Mouse (Mus musculus): Measurements from ENCODE around the gene Eps8. TPM values are rescaled to one million over a fixed set of nuclear protein-coding genes. Genes with fewer than 3 reads are reported as not detected.

Gene Eps8
- polyA plus RNA-seq, 1 experiment = 66.0 TPM

DNA sequence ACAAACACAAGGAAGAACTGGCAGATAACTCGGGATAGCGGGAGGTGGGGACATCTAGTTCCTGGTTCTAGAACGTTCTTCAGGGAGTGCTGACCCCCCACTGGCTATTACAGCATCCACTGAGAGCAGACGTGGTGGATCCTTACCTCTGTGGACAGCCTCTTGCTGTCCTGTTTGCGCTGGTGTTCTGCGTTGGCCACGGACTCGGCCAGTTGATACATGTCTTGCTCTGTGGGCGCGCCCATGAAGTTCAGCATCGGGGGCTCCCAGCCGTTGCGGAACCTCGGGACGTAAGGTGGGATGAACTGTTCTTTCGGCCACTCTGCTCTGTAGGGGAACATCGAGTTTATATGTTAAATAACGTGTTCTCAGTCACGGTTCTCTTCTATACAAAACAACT, 145.7 kb downstream of the Eps8 start:
- TF ChIP-seq CTCF (IDR thresholded peaks at IDR 0.05; ENCODE audit: extremely low read depth, insufficient read length, insufficient replicate concordance, low read depth, low read length) (no peak), POLR2A (IDR thresholded peaks at IDR 0.05; ENCODE audit: low read depth, low read length) (no peak)
- Histone ChIP-seq H3K27ac (ENCODE audit: insufficient read depth, low read depth, low read length) (no peak overlapping the region; the same call in 1 of the 2 replicates), H3K4me1 (ENCODE audit: control insufficient read depth, insufficient read depth, insufficient read length, low read length) (peaks cover 28% of the 10 kb centered on the region), H3K4me3 (ENCODE audit: low read depth, low read length) (no peak overlapping the region), H3K36me3 (ENCODE audit: control insufficient read depth, insufficient read depth, low read length) (peaks cover 80% of the 10 kb centered on the region), H3K27me3 (ENCODE audit: control insufficient read depth, insufficient read depth, low read length) (no peaks in the 10 kb centered on the region)
- WGBS = 97% methylated on average over 19 of the region's 19 CpGs

DNA sequence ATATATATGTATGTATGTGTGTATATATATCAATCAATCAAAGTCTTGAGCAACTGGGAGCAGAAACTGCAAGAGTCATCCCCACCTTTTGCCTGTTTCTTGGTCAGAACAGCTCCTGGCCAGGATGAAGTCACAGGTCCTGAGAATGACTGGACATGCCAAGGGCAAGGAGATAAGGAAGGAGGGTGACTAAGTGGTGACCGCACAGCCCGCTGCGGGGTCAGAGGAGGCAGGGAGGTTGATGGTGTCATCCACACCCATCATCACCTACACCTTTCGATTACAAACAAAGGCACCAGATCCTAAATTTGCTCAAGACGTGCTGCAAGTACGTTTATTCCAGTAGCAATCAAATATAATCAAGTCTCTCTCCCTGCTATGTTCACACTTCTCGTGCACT, 148.1 kb downstream of the Eps8 start:
- no peaks in the 10 kb centered on the region for H3K27me3 ChIP-seq (ENCODE audit: control insufficient read depth, insufficient read depth, low read length)

DNA sequence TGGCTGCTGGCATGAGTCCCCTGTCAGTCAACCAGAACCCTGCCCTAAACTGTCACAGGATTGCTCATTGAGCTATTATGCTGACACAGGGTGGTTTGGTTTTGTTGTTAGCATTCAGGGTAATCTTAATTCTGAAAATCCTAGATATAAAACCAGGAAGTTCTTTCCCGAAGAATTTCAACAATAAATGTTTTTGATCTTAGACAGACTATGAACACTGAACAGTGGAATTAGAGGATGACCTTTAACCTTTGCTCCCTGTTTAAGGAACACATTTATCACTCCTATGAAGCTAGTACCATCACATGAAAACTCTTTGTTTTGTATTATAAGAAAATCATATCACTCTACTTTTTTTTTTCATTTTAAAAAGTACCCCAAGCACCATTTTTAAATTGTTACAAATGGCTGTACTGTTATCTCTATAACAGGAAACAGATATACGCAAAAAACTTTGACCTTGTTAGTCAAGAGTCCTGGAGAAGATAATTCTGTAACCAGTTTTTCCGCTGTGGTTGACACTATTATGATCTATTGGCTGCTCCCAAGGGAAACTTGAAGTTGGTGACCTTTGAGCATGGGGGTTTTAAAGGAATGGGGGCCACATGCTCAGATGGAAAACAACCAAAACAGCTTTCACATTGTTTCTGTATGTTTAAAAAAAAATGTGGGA, 149.0 kb downstream of the Eps8 start:
- 23% methylated on average over 3 of the region's 3 CpGs for WGBS
- no peak for TF ChIP-seq POLR2A (IDR thresholded peaks at IDR 0.05; ENCODE audit: low read depth, low read length)
- TF ChIP-seq CTCF (IDR thresholded peaks at IDR 0.05; ENCODE audit: extremely low read depth, insufficient read length, insufficient replicate concordance, low read depth, low read length) = no peak
- no peak overlapping the region for H3K4me3 ChIP-seq (ENCODE audit: low read depth, low read length)
- H3K4me1 ChIP-seq (ENCODE audit: control insufficient read depth, insufficient read depth, insufficient read length, low read length) = peaks cover 28% of the 10 kb centered on the region
- H3K27me3 ChIP-seq (ENCODE audit: control insufficient read depth, insufficient read depth, low read length) = no peaks in the 10 kb centered on the region
- H3K36me3 ChIP-seq (ENCODE audit: control insufficient read depth, insufficient read depth, low read length) = peaks cover 72% of the 10 kb centered on the region
- H3K27ac ChIP-seq (ENCODE audit: insufficient read depth, low read depth, low read length) = peak overlapping the region; percentile 97

More for the DNA sequence above, 148.1 kb downstream of the Eps8 start:
- Histone ChIP-seq H3K27ac (ENCODE audit: insufficient read depth, low read depth, low read length) (no peak overlapping the region; the same call in 1 of the 2 replicates), H3K4me3 (ENCODE audit: low read depth, low read length) (no peak overlapping the region), H3K4me1 (ENCODE audit: control insufficient read depth, insufficient read depth, insufficient read length, low read length) (peaks cover 28% of the 10 kb centered on the region), H3K36me3 (ENCODE audit: control insufficient read depth, insufficient read depth, low read length) (peaks cover 75% of the 10 kb centered on the region)
- 82% methylated on average over 7 of the region's 7 CpGs for WGBS
- TF ChIP-seq POLR2A (IDR thresholded peaks at IDR 0.05; ENCODE audit: low read depth, low read length) (no peak), CTCF (IDR thresholded peaks at IDR 0.05; ENCODE audit: extremely low read depth, insufficient read length, insufficient replicate concordance, low read depth, low read length) (no peak)

DNA sequence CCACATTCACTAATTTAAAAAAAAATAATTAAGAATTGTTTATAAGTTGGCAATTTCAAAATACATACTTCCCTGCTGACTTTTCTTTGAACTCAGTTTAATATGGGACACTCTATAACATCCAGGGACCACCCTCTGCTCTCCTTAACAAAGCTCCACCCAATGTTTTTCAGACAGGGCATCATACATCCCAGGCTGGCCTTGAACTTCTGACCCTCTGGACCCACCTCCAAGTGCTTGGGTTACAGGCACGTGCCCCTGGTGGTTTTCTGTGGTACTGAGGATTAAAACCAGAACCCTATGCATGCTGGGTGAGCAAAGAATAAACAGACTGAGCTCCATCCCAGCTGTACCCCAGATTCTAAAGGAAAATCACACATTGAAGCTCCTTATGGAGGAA, 150.6 kb downstream of the Eps8 start:
- Histone ChIP-seq H3K27ac (ENCODE audit: insufficient read depth, low read depth, low read length) (no peak overlapping the region), H3K36me3 (ENCODE audit: control insufficient read depth, insufficient read depth, low read length) (peaks cover 73% of the 10 kb centered on the region), H3K4me1 (ENCODE audit: control insufficient read depth, insufficient read depth, insufficient read length, low read length) (peaks cover 28% of the 10 kb centered on the region), H3K27me3 (ENCODE audit: control insufficient read depth, insufficient read depth, low read length) (no peaks in the 10 kb centered on the region), H3K4me3 (ENCODE audit: low read depth, low read length) (no peak overlapping the region)
- TF ChIP-seq POLR2A (IDR thresholded peaks at IDR 0.05; ENCODE audit: low read depth, low read length) = no peak
- 50% methylated on average over 1 of the region's 1 CpGs for WGBS

DNA sequence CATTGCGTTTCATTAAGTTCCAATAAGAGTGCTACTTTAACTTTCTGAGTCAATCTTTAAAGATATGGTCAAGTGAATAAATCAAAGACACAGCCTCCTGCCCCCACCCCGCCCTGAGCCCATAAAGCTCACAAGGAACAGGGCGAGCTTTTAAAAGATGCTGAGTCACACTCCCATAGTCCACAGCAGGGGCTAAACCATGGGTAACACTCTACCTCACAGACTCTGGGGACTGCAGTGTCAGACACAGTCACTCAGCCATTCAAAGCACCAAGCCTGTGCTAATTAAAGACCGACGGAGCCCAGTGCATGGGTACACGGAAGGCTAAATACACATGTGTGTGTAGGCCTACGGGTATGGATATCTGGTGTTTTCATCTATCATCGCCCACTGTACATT, 151.2 kb downstream of the Eps8 start:
- Histone ChIP-seq H3K27me3 (ENCODE audit: control insufficient read depth, insufficient read depth, low read length) (no peaks in the 10 kb centered on the region), H3K4me3 (ENCODE audit: low read depth, low read length) (no peak overlapping the region), H3K27ac (ENCODE audit: insufficient read depth, low read depth, low read length) (no peak overlapping the region), H3K36me3 (ENCODE audit: control insufficient read depth, insufficient read depth, low read length) (peaks cover 73% of the 10 kb centered on the region), H3K4me1 (ENCODE audit: control insufficient read depth, insufficient read depth, insufficient read length, low read length) (peaks cover 22% of the 10 kb centered on the region)
- TF ChIP-seq POLR2A (IDR thresholded peaks at IDR 0.05; ENCODE audit: low read depth, low read length) = no peak
- TF ChIP-seq CTCF (IDR thresholded peaks at IDR 0.05; ENCODE audit: extremely low read depth, insufficient read length, insufficient replicate concordance, low read depth, low read length) = no peak
- WGBS = 87% methylated on average over 8 of the region's 8 CpGs

DNA sequence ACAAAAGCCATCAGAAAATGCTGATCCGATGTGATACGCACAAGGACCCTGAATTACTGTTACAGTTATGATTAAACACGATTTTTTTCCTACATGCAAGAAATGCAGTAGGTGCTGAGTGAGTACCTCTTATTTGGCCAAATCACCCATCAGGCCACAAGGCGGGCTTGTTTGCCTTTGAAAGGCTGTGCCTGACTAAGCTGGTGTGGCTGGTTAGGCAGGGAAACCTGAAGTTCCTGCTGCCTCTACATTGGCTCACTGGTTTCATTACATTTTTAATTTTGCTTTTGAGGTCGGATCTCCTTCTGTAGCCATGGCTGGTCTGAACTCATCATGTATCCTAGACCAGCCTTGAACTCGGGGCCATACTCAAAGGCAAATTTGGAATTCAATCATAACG, 151.7 kb downstream of the Eps8 start:
- H3K4me1 ChIP-seq (ENCODE audit: control insufficient read depth, insufficient read depth, insufficient read length, low read length) = peaks cover 20% of the 10 kb centered on the region
- no peak overlapping the region for H3K4me3 ChIP-seq (ENCODE audit: low read depth, low read length)
- no peak overlapping the region for H3K27ac ChIP-seq (ENCODE audit: insufficient read depth, low read depth, low read length)
- no peak for TF ChIP-seq CTCF (IDR thresholded peaks at IDR 0.05; ENCODE audit: extremely low read depth, insufficient read length, insufficient replicate concordance, low read depth, low read length)
- no peak for TF ChIP-seq POLR2A (IDR thresholded peaks at IDR 0.05; ENCODE audit: low read depth, low read length)
- 89% methylated on average over 7 of the region's 7 CpGs for WGBS
- peaks cover 74% of the 10 kb centered on the region for H3K36me3 ChIP-seq (ENCODE audit: control insufficient read depth, insufficient read depth, low read length)
- no peaks in the 10 kb centered on the region for H3K27me3 ChIP-seq (ENCODE audit: control insufficient read depth, insufficient read depth, low read length)

DNA sequence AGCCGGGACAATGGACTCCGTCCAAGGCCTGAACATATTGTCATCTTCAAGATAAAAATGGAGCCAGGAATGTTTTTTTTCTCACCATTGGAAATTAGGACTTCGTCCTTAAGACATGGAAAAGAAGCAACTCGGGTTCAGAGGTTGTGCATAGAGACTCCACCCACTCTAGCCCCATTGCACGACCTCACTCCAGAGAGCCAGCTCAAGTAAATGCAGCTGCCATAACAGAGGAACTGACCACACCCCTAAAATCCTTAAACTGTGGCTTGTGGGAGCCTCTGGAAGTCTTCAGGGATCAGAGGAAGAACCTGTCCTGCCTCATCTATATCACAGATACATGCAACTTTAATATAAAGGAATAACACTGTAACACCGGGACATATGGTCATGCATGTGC, 155.9 kb downstream of the Eps8 start:
- no peak overlapping the region for H3K4me3 ChIP-seq (ENCODE audit: low read depth, low read length)
- no peak overlapping the region for H3K27ac ChIP-seq (ENCODE audit: insufficient read depth, low read depth, low read length)
- peaks cover 1% of the 10 kb centered on the region for H3K4me1 ChIP-seq (ENCODE audit: control insufficient read depth, insufficient read depth, insufficient read length, low read length)
- no peaks in the 10 kb centered on the region for H3K27me3 ChIP-seq (ENCODE audit: control insufficient read depth, insufficient read depth, low read length)
- H3K36me3 ChIP-seq (ENCODE audit: control insufficient read depth, insufficient read depth, low read length) = peaks cover 63% of the 10 kb centered on the region
- WGBS = 63% methylated on average over 6 of the region's 6 CpGs
- TF ChIP-seq CTCF (IDR thresholded peaks at IDR 0.05; ENCODE audit: extremely low read depth, insufficient read length, insufficient replicate concordance, low read depth, low read length) = no peak
- TF ChIP-seq POLR2A (IDR thresholded peaks at IDR 0.05; ENCODE audit: low read depth, low read length) = no peak
